Mouse (Mus musculus) myocyte (in vitro differentiated cells): ENCODE measurements around the gene Uts2b.

ENCODE experiments used
- CEBPB ChIP-seq: IDR thresholded peaks from 2 replicates; pipeline ENCODE4 v1.6.1; 2011; ENCODE audit warnings: mild to moderate bottlenecking, moderate library complexity; ENCODE audit not compliant: poor library complexity, insufficient read depth, severe bottlenecking
- E2F4 ChIP-seq: IDR thresholded peaks from one replicate; pipeline ENCODE4 v1.6.1; 2011; ENCODE audit warnings: mild to moderate bottlenecking, control low read depth, moderate library complexity; ENCODE audit not compliant: insufficient read depth
- MAX ChIP-seq: IDR thresholded peaks from one replicate; pipeline ENCODE4 v1.6.1; 2011; ENCODE audit warnings: low read depth, mild to moderate bottlenecking, control low read depth
- MYOD1 ChIP-seq, 3 experiments: IDR thresholded peaks; one replicate each; pipeline ENCODE4 v1.6.1; 2011; ENCODE audit warnings: control low read depth in 2 of 3, low read depth in 2 of 3, mild to moderate bottlenecking in 2 of 3, moderate library complexity in 1 of 3; ENCODE audit not compliant: insufficient read length in 2 of 3, control insufficient read depth in 1 of 3
- POLR2A ChIP-seq: IDR thresholded peaks from one replicate; pipeline ENCODE4 v1.6.1; 2011; ENCODE audit warnings: low read depth, mild to moderate bottlenecking, control low read depth, moderate library complexity; ENCODE audit not compliant: insufficient read length
- POLR2AphosphoS2 ChIP-seq: IDR thresholded peaks from one replicate; pipeline ENCODE4 v1.6.1; 2011; ENCODE audit warnings: low read depth, control low read depth; ENCODE audit not compliant: insufficient read length
- REST ChIP-seq: IDR thresholded peaks from one replicate; pipeline ENCODE4 v1.6.1; 2011; ENCODE audit warnings: mild to moderate bottlenecking, control low read depth, moderate library complexity; ENCODE audit not compliant: insufficient read depth, insufficient read length
- TCF12 ChIP-seq: IDR thresholded peaks from one replicate; pipeline ENCODE4 v1.6.1; 2011; ENCODE audit warnings: mild to moderate bottlenecking, control low read depth; ENCODE audit not compliant: poor library complexity, insufficient read depth, severe bottlenecking
- USF1 ChIP-seq: IDR thresholded peaks from one replicate; pipeline ENCODE4 v1.6.1; 2011; ENCODE audit warnings: low read depth, mild to moderate bottlenecking, control low read depth, moderate library complexity

- TF ChIP-seq POLR2A (no peak), MAX (no peak), USF1 (no peak), TCF12 (no peak), REST (no peak), POLR2AphosphoS2 (no peak), E2F4 (no peak), CEBPB (no peak), MYOD1 (IDR thresholded peaks at IDR 0.05; ENCODE audit: control insufficient read depth in 1 of 3, insufficient read length in 2 of 3, low read depth in 2 of 3) (no peak)
Observed at GRCm38 (mm10) chr16:27360059-27360458, 10.0 kb downstream of the Uts2b start.
